Mouse (Mus musculus): ENCODE measurements around the gene Ccdc80. TPM values are rescaled to one million over a fixed set of nuclear protein-coding genes. Genes with fewer than 3 reads are reported as not detected.

Gene Ccdc80
- 11.6 TPM for polyA plus RNA-seq (2015; fragmentation: Illumina TruSeq; extraction: RNeasy Lipid Tissue Mini Kit (QIAGEN cat#74804); ENCODE audit: insufficient read depth, low read depth, low replicate concordance)

DNA sequence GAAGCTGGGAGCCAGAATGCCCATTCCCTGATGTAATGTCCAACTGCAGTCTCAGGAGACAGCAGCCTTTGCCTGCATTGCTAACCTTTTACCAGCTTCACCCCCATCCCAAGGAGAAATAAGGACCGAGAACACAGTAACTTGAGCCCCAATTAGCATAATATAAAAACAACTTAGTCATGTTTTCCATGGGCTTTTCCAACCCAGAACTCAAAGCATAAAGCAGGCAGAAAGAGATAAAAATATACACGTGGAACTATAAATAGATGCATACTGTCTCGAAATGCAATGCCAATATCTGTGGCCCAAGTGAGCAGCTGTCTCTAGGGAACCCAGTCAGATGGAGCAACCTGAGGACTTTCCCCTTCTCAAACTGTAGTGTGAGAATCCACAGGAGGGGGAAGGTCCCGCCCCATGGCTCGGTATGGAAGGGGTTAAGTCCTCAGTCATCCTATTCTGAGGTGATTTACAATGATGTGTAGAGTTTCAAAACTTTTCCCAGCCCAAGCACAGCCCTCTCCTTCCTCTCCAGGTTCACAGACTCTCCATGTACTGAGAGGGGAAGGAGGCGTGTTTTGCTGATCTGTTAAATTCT is at the start of gene Ccdc80:
TSS of gene Ccdc80 (plus strand) at position 266 of the 595 bp plus-strand sequence.

DNA sequence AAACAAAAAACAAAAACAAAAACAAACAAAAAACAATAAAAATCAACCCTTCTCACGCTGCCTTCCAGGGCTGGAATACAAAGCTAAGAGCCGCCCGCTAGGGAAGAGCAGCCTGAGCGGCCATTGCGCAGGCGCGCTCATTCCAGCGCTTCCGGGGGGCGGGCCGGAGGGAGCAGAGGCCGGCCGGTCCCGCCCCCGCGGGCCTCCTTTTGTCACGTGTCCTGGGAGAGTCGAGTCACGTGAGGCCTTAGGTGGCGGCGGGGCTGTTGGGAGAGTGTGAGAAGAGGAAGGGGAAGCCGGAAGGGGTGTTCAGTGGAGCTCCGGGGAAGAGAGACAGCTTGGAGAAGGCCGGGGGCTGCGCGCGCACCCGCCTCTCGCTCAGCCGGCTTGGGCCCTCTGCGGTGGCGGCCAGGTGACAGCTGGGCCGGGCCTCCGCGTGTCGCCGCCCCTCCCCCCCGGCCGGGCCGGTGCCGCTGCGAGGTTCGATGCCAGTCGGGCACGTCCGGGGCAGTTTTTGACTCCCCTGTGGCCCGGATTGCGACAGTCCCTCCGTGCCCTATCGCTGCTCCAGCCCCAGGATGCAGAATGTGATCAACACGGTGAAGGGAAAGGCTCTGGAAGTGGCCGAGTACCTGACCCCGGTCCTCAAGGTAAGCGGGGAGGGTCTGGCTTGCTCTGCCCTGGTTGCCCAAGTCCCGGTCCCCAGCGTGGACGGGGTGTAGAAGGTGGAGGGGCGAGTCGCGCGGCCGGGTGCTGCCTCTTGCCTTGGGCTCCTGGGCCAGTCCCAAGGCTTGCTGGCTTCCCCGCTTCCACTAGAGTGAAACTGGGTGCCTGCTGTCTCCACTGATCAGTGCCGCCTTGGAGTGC is 65.6 kb downstream of the Ccdc80 start, which contains the start of the genes Slc35a5 and Atg3:
TSS of gene Slc35a5 (minus strand) at position 185 of the 867 bp plus-strand sequence.
TSS of gene Atg3 (plus strand) at position 264 of the 867 bp plus-strand sequence.

Other genes with a start within 250 kb of the Ccdc80 start
- not detected for gene Cd200r2, start 226.3 kb upstream of the Ccdc80 start, polyA plus RNA-seq (2015; fragmentation: Illumina TruSeq; extraction: RNeasy Lipid Tissue Mini Kit (QIAGEN cat#74804); ENCODE audit: insufficient read depth, low read depth, low replicate concordance)
- not detected for gene Cd200r3, start 149.7 kb upstream of the Ccdc80 start, polyA plus RNA-seq (2015; fragmentation: Illumina TruSeq; extraction: RNeasy Lipid Tissue Mini Kit (QIAGEN cat#74804); ENCODE audit: insufficient read depth, low read depth, low replicate concordance)
- 3.6 TPM for gene Slc35a5, start 65.3 kb downstream of the Ccdc80 start, polyA plus RNA-seq (2015; fragmentation: Illumina TruSeq; extraction: RNeasy Lipid Tissue Mini Kit (QIAGEN cat#74804); ENCODE audit: insufficient read depth, low read depth, low replicate concordance)
- 10.3 TPM for gene Atg3, start 65.4 kb downstream of the Ccdc80 start, polyA plus RNA-seq (2015; fragmentation: Illumina TruSeq; extraction: RNeasy Lipid Tissue Mini Kit (QIAGEN cat#74804); ENCODE audit: insufficient read depth, low read depth, low replicate concordance)
- not detected for gene Btla, start 130.9 kb downstream of the Ccdc80 start, polyA plus RNA-seq (2015; fragmentation: Illumina TruSeq; extraction: RNeasy Lipid Tissue Mini Kit (QIAGEN cat#74804); ENCODE audit: insufficient read depth, low read depth, low replicate concordance)